8 mouse cellular contexts compared by ENCODE assay signal in genomic region chr7:16308093-16308492, GRCm38 (mm10). TPM values are rescaled to one million over a fixed set of nuclear protein-coding genes. Genes with fewer than 3 reads are reported as not detected.
DNase-seq lines count a peak whose midpoint lies in the region; ATAC-seq and TF ChIP-seq lines count a peak whose summit lies in the region.
"Not testable (repeated sequence)": the region's sequence is repeated elsewhere in the genome, so short reads cannot be mapped to it uniquely, and the experiment has no call there.

Bbc3 (plus strand) TSS chr7:16308393.

- not testable (repeated sequence) for H3K4me3 ChIP-seq in C2C12 (ENCODE audit: insufficient read depth, poor library complexity, severe bottlenecking)
- peak within 1 kb of the TSS; percentile 83 for H3K4me3 ChIP-seq in embryonic facial prominence, embryonic 10.5 days
- H3K4me3 ChIP-seq in forebrain, postnatal 0 days (ENCODE audit: low read depth, low read length): peak within 1 kb of the TSS; percentile 72
- peak within 1 kb of the TSS; percentile 71 for H3K4me3 ChIP-seq in hindbrain, embryonic 12.5 days
- H3K4me3 ChIP-seq in layer of hippocampus, adult 2 months: peak within 1 kb of the TSS; percentile 70
- peak within 1 kb of the TSS; percentile 67 for H3K4me3 ChIP-seq in limb, embryonic 13.5 days
- H3K4me3 ChIP-seq in lung, postnatal 0 days (ENCODE audit: low read depth, low read length): peak within 1 kb of the TSS; percentile 80
- H3K4me3 ChIP-seq in neural tube, embryonic 13.5 days: peak within 1 kb of the TSS; percentile 69

- peaks cover 51% of the 10 kb centered on the region for H3K4me1 ChIP-seq in embryonic facial prominence, embryonic 10.5 days
- not testable (repeated sequence) for H3K4me1 ChIP-seq in forebrain, postnatal 0 days (ENCODE audit: insufficient read depth); lung, postnatal 0 days (ENCODE audit: insufficient read depth, low read depth, low read length)
- H3K4me1 ChIP-seq in hindbrain, embryonic 12.5 days: peaks cover 45% of the 10 kb centered on the region
- H3K4me1 ChIP-seq in limb, embryonic 13.5 days: peaks cover 47% of the 10 kb centered on the region
- H3K4me1 ChIP-seq in neural tube, embryonic 13.5 days (replicated peaks): peaks cover 47% of the 10 kb centered on the region

- not testable (repeated sequence) for TF ChIP-seq EP300 in lung, postnatal 0 days (IDR thresholded peaks at IDR 0.05)

- TF ChIP-seq CTCF in C2C12 (IDR thresholded peaks at IDR 0.05; ENCODE audit: control insufficient read depth, insufficient read depth, insufficient read length); forebrain, postnatal 0 days (IDR thresholded peaks at IDR 0.05; ENCODE audit: low read depth); layer of hippocampus, adult 2 months (conservative IDR thresholded peaks at IDR 0.05); lung, postnatal 0 days (IDR thresholded peaks at IDR 0.05): not testable (repeated sequence)

- not testable (repeated sequence) for ATAC-seq in forebrain, postnatal 0 days; hindbrain, embryonic 12.5 days (ENCODE audit: low FRiP score); limb, embryonic 13.5 days (ENCODE audit: low FRiP score, low read depth); lung, postnatal 0 days; neural tube, embryonic 13.5 days (ENCODE audit: low read depth)

- not testable (repeated sequence) for H3K79me3 ChIP-seq in C2C12 (ENCODE audit: low read depth)

- not testable (repeated sequence) for DNase-seq in embryonic facial prominence, embryonic 10.5 days (ENCODE audit: low spot score); forebrain, postnatal 0 days; layer of hippocampus, adult 2 months (ENCODE audit: low spot score in 2 of 2); lung, postnatal 0 days (ENCODE audit: low spot score)

- H3K4me2 ChIP-seq in forebrain, postnatal 0 days (ENCODE audit: low read depth): peak within 1 kb of the TSS; percentile 98
- peak within 1 kb of the TSS; percentile 99 for H3K4me2 ChIP-seq in hindbrain, embryonic 12.5 days (replicated peaks)
- peak within 1 kb of the TSS; percentile 100 for H3K4me2 ChIP-seq in limb, embryonic 13.5 days (replicated peaks)
- peak within 1 kb of the TSS; percentile 88 for H3K4me2 ChIP-seq in lung, postnatal 0 days (replicated peaks; ENCODE audit: low read depth, low read length)
- H3K4me2 ChIP-seq in neural tube, embryonic 13.5 days: peak within 1 kb of the TSS; percentile 96

- H3K27me3 ChIP-seq in C2C12 (ENCODE audit: control insufficient read depth, insufficient read depth, insufficient read length); forebrain, postnatal 0 days (ENCODE audit: insufficient read depth, low read length); lung, postnatal 0 days (replicated peaks; ENCODE audit: insufficient read depth, low read length); neural tube, embryonic 13.5 days: not testable (repeated sequence)
- H3K27me3 ChIP-seq in embryonic facial prominence, embryonic 10.5 days (replicated peaks; ENCODE audit: low read depth, poor library complexity, severe bottlenecking): peaks cover 23% of the 10 kb centered on the region
- H3K27me3 ChIP-seq in hindbrain, embryonic 12.5 days: peaks cover 15% of the 10 kb centered on the region
- peaks cover 32% of the 10 kb centered on the region for H3K27me3 ChIP-seq in limb, embryonic 13.5 days

- H3K27ac ChIP-seq in embryonic facial prominence, embryonic 10.5 days (replicated peaks): peak within 1 kb of the TSS; percentile 97; the same call in 1 of the 2 replicates
- not testable (repeated sequence) for H3K27ac ChIP-seq in forebrain, postnatal 0 days (ENCODE audit: low read depth, low read length); limb, embryonic 13.5 days
- H3K27ac ChIP-seq in hindbrain, embryonic 12.5 days: peak within 1 kb of the TSS; percentile 70; the same call in 1 of the 2 replicates
- peak within 1 kb of the TSS; percentile 85 for H3K27ac ChIP-seq in layer of hippocampus, adult 2 months
- H3K27ac ChIP-seq in lung, postnatal 0 days (ENCODE audit: low read length): peak within 1 kb of the TSS; percentile 99
- H3K27ac ChIP-seq in neural tube, embryonic 13.5 days (replicated peaks): peak within 1 kb of the TSS; percentile 67

- H3ac ChIP-seq in C2C12 (ENCODE audit: control insufficient read depth, insufficient read length, low read depth): peak within 1 kb of the TSS; percentile 26

- not testable (repeated sequence) for H3K9me3 ChIP-seq in embryonic facial prominence, embryonic 10.5 days; forebrain, postnatal 0 days (ENCODE audit: low read length); hindbrain, embryonic 12.5 days (replicated peaks); limb, embryonic 13.5 days; lung, postnatal 0 days (ENCODE audit: low read length); neural tube, embryonic 13.5 days

- H3K36me3 ChIP-seq in C2C12 (ENCODE audit: control insufficient read depth, insufficient read depth); embryonic facial prominence, embryonic 10.5 days (replicated peaks); forebrain, postnatal 0 days (ENCODE audit: insufficient read depth); hindbrain, embryonic 12.5 days; limb, embryonic 13.5 days; lung, postnatal 0 days (ENCODE audit: insufficient read depth, low read length); neural tube, embryonic 13.5 days: not testable (repeated sequence)

- WGBS in embryonic facial prominence, embryonic 10.5 days: 70% methylated on average over 1 of the region's 1 CpGs
- WGBS in forebrain, postnatal 0 days: 70% methylated on average over 1 of the region's 1 CpGs
- WGBS in hindbrain, embryonic 12.5 days: 54% methylated on average over 1 of the region's 1 CpGs
- 53% methylated on average over 1 of the region's 1 CpGs for WGBS in limb, embryonic 13.5 days
- WGBS in lung, postnatal 0 days: 11% methylated on average over 1 of the region's 1 CpGs
- 62% methylated on average over 1 of the region's 1 CpGs for WGBS in neural tube, embryonic 13.5 days

- peaks cover 11% of the 10 kb centered on the region for H3K79me2 ChIP-seq in C2C12 (ENCODE audit: control insufficient read depth, insufficient read depth)

- peak within 1 kb of the TSS; percentile 65 for H3K9ac ChIP-seq in forebrain, postnatal 0 days
- H3K9ac ChIP-seq in hindbrain, embryonic 12.5 days: peak within 1 kb of the TSS; percentile 65
- peak within 1 kb of the TSS; percentile 68; the same call in 1 of the 2 replicates for H3K9ac ChIP-seq in limb, embryonic 13.5 days
- peak within 1 kb of the TSS; percentile 51; the same call in 1 of the 2 replicates for H3K9ac ChIP-seq in lung, postnatal 0 days (replicated peaks; ENCODE audit: low read depth)
- peak within 1 kb of the TSS; percentile 93 for H3K9ac ChIP-seq in neural tube, embryonic 13.5 days

RNA-seq across cellular contexts. Expression of gene Bbc3, which starts in this region (rescaled TPM):
- polyA plus RNA-seq in C2C12 (2012; fragmentation: generic; extraction: Trizol): 6.6 TPM
- 12.9 and 13.4 TPM in 2 replicates for polyA plus RNA-seq in embryonic facial prominence, embryonic 10.5 days (2016; fragmentation: Nextera tagmentation; extraction: Ambion mirVana)
- total RNA-seq in forebrain, postnatal 0 days (2014; rRNA removed): 41.2 and 57.8 TPM in 2 replicates
- 40.0 and 40.2 TPM in 2 replicates for polyA plus RNA-seq in forebrain, postnatal 0 days (2015; fragmentation: Nextera tagmentation; extraction: Ambion mirVana)
- polyA plus RNA-seq in hindbrain, embryonic 12.5 days (2016; fragmentation: Nextera tagmentation; extraction: Ambion mirVana): 20.0 and 21.1 TPM in 2 replicates
- 10 to 100 TPM; 12.5 to 14.9 TPM for total RNA-seq in layer of hippocampus, adult 2 months (2021)
- polyA plus RNA-seq in limb, embryonic 13.5 days (2015; fragmentation: Nextera tagmentation; extraction: Ambion mirVana): 5.0 and 5.1 TPM in 2 replicates
- 30.0 and 31.1 TPM in 2 replicates for polyA plus RNA-seq in lung, postnatal 0 days (2015; fragmentation: Nextera tagmentation; extraction: Ambion mirVana)
- 22.4 and 22.8 TPM in 2 replicates for polyA plus RNA-seq in neural tube, embryonic 13.5 days (2015; fragmentation: Nextera tagmentation; extraction: Ambion mirVana)
